Mouse (Mus musculus): ENCODE results near the gene Agbl4. TPM values are rescaled to one million over a fixed set of nuclear protein-coding genes. Genes with fewer than 3 reads are reported as not detected.
A peak's percentile ranks its signal among the peaks of the same experiment; 100 is the strongest.

The Agbl4 gene
- polyA plus RNA-seq, 2 experiments = 0.17 to 0.21 TPM

GRCm38 (mm10) chr4:111594655-111595295 is 1197.3 kb downstream of the Agbl4 start:
- ATAC-seq (ENCODE audit: low FRiP score, low read depth) = no peak
- no peak overlapping the region for H3K4me3 ChIP-seq (replicated peaks; ENCODE audit: low read length)
- no peaks in the 10 kb centered on the region for H3K4me1 ChIP-seq (ENCODE audit: control insufficient read depth, insufficient read depth, low read length)
- WGBS = 86% methylated on average over 3 of the region's 3 CpGs
- no peak overlapping the region for H3K9ac ChIP-seq (ENCODE audit: low read depth, low read length, severe bottlenecking)
- no peak overlapping the region for H3K27ac ChIP-seq (replicated peaks; ENCODE audit: low read depth, low read length)
- TF ChIP-seq POLR2A (IDR thresholded peaks at IDR 0.05; ENCODE audit: borderline replicate concordance, extremely low read depth, insufficient read depth, insufficient read length) = no peak
- no peak overlapping the region for H3K4me2 ChIP-seq (replicated peaks; ENCODE audit: low read depth, low read length, severe bottlenecking)
- H3K36me3 ChIP-seq (ENCODE audit: control insufficient read depth, insufficient read depth, low read length) = no peaks in the 10 kb centered on the region
- no peaks in the 10 kb centered on the region for H3K27me3 ChIP-seq (ENCODE audit: control insufficient read depth, insufficient read depth, low read length)
- DNase-seq (ENCODE audit: low spot score) = no peak
- H3K9me3 ChIP-seq (ENCODE audit: control insufficient read depth, low read length) = no peaks in the 10 kb centered on the region

GRCm38 (mm10) chr4:111597249-111597661 is 1199.8 kb downstream of the Agbl4 start:
- no peak overlapping the region for H3K9ac ChIP-seq (ENCODE audit: low read depth, low read length, severe bottlenecking)
- no peaks in the 10 kb centered on the region for H3K27me3 ChIP-seq (ENCODE audit: control insufficient read depth, insufficient read depth, low read length)
- H3K27ac ChIP-seq (replicated peaks; ENCODE audit: low read depth, low read length) = no peak overlapping the region
- no peaks in the 10 kb centered on the region for H3K9me3 ChIP-seq (ENCODE audit: control insufficient read depth, low read length)
- DNase-seq (ENCODE audit: low spot score) = no peak
- no peak overlapping the region for H3K4me2 ChIP-seq (replicated peaks; ENCODE audit: low read depth, low read length, severe bottlenecking)
- H3K4me3 ChIP-seq (replicated peaks; ENCODE audit: low read length) = no peak overlapping the region
- no peak for ATAC-seq (ENCODE audit: low FRiP score, low read depth)
- H3K4me1 ChIP-seq (ENCODE audit: control insufficient read depth, insufficient read depth, low read length) = no peaks in the 10 kb centered on the region
- H3K36me3 ChIP-seq (ENCODE audit: control insufficient read depth, insufficient read depth, low read length) = no peaks in the 10 kb centered on the region
- 84% methylated on average over 2 of the region's 2 CpGs for WGBS
- no peak for TF ChIP-seq POLR2A (IDR thresholded peaks at IDR 0.05; ENCODE audit: borderline replicate concordance, extremely low read depth, insufficient read depth, insufficient read length)

- Histone ChIP-seq H3K4me3 (replicated peaks; ENCODE audit: low read length) (no peak overlapping the region), H3K4me2 (replicated peaks; ENCODE audit: low read depth, low read length, severe bottlenecking) (no peak overlapping the region), H3K4me1 (ENCODE audit: control insufficient read depth, insufficient read depth, low read length) (no peaks in the 10 kb centered on the region), H3K36me3 (ENCODE audit: control insufficient read depth, insufficient read depth, low read length) (no peaks in the 10 kb centered on the region), H3K9me3 (ENCODE audit: control insufficient read depth, low read length) (no peaks in the 10 kb centered on the region), H3K27ac (replicated peaks; ENCODE audit: low read depth, low read length) (no peak overlapping the region), H3K9ac (ENCODE audit: low read depth, low read length, severe bottlenecking) (no peak overlapping the region), H3K27me3 (ENCODE audit: control insufficient read depth, insufficient read depth, low read length) (no peaks in the 10 kb centered on the region)
- DNase-seq (ENCODE audit: low spot score) = no peak
- ATAC-seq (ENCODE audit: low FRiP score, low read depth) = no peak
- no peak for TF ChIP-seq POLR2A (IDR thresholded peaks at IDR 0.05; ENCODE audit: borderline replicate concordance, extremely low read depth, insufficient read depth, insufficient read length)
- 81% methylated on average over 1 of the region's 1 CpGs for WGBS
These were observed 1200.5 kb downstream of the Agbl4 start for GRCm38 (mm10) chr4:111597986-111598385.

GRCm38 (mm10) chr4:111603194-111603593 is 1205.7 kb downstream of the Agbl4 start:
- ATAC-seq (ENCODE audit: low FRiP score, low read depth) = no peak
- no peak overlapping the region for H3K27ac ChIP-seq (replicated peaks; ENCODE audit: low read depth, low read length)
- H3K4me2 ChIP-seq (replicated peaks; ENCODE audit: low read depth, low read length, severe bottlenecking) = no peak overlapping the region
- H3K9me3 ChIP-seq (ENCODE audit: control insufficient read depth, low read length) = no peaks in the 10 kb centered on the region
- H3K4me3 ChIP-seq (replicated peaks; ENCODE audit: low read length) = no peak overlapping the region
- peak; percentile 34 for DNase-seq (ENCODE audit: low spot score)
- WGBS = 54% methylated on average over 2 of the region's 2 CpGs
- H3K9ac ChIP-seq (ENCODE audit: low read depth, low read length, severe bottlenecking) = no peak overlapping the region
- no peaks in the 10 kb centered on the region for H3K36me3 ChIP-seq (ENCODE audit: control insufficient read depth, insufficient read depth, low read length)
- no peak for TF ChIP-seq POLR2A (IDR thresholded peaks at IDR 0.05; ENCODE audit: borderline replicate concordance, extremely low read depth, insufficient read depth, insufficient read length)
- H3K4me1 ChIP-seq (ENCODE audit: control insufficient read depth, insufficient read depth, low read length) = no peaks in the 10 kb centered on the region
- H3K27me3 ChIP-seq (ENCODE audit: control insufficient read depth, insufficient read depth, low read length) = no peaks in the 10 kb centered on the region

- no peaks in the 10 kb centered on the region for H3K9me3 ChIP-seq (ENCODE audit: control insufficient read depth, low read length)
- no peaks in the 10 kb centered on the region for H3K4me1 ChIP-seq (ENCODE audit: control insufficient read depth, insufficient read depth, low read length)
- H3K27me3 ChIP-seq (ENCODE audit: control insufficient read depth, insufficient read depth, low read length) = no peaks in the 10 kb centered on the region
- no peak overlapping the region for H3K4me3 ChIP-seq (replicated peaks; ENCODE audit: low read length)
- H3K4me2 ChIP-seq (replicated peaks; ENCODE audit: low read depth, low read length, severe bottlenecking) = no peak overlapping the region
- ATAC-seq (ENCODE audit: low FRiP score, low read depth) = no peak
- no peak overlapping the region for H3K27ac ChIP-seq (replicated peaks; ENCODE audit: low read depth, low read length)
- no peak for TF ChIP-seq POLR2A (IDR thresholded peaks at IDR 0.05; ENCODE audit: borderline replicate concordance, extremely low read depth, insufficient read depth, insufficient read length)
- whole genome bisulfite sequencing = 54% methylated on average over 8 of the region's 8 CpGs
- no peak for DNase-seq (ENCODE audit: low spot score)
- no peaks in the 10 kb centered on the region for H3K36me3 ChIP-seq (ENCODE audit: control insufficient read depth, insufficient read depth, low read length)
- no peak overlapping the region for H3K9ac ChIP-seq (ENCODE audit: low read depth, low read length, severe bottlenecking)
These were observed 1210.5 kb downstream of the Agbl4 start for GRCm38 (mm10) chr4:111607826-111608500.
